Mouse (Mus musculus): ENCODE data around the gene Wls.
A peak's percentile ranks its signal among the peaks of the same experiment; 100 is the strongest.

The Wls gene

DNA sequence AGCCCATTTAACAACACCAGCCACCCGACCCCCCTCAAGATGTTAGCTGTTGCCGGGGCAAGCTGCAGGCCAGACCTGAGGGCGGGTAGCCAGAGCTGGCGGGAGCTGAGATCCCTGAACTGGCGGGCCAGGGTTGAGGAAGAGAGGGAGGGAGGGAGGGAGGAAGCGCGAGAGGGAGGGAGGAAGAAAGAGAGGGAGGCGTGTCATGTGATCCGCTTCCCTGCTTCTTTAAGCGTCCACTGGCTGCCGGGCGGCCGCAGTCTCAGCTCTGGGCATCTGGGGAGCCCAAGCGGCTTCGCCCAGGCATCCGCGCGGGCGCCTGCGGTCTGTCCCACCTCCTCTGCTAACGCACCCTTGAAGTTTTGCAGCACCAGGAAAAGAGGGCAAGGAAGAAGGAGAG is at the start of gene Wls:
Gene Wls, plus strand, starts transcription at position 192 of the 400 bp plus-strand sequence.
- DNase-seq (ENCODE audit: low spot score), result peak; percentile 29

DNA sequence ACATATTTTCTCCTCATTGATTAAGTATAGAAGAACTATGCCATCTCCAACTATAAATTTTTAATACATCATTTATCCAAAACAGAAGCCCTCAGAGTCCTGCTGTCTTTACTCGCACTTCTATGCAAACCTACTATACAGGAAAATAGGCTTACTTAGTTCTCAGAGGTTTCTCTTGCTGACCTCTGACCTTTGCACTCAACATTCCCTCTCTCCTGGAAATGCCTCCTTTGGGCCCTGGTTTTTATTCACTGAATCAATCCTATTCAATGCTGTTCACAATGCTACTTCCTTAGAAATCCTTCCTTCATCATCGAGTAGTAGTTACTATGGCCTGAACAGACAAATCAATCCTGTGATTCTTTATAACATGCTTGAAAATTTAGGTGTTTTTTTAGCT is 49.7 kb upstream of the Wls start:
- DNase-seq (ENCODE audit: low spot score), result no peak

DNA sequence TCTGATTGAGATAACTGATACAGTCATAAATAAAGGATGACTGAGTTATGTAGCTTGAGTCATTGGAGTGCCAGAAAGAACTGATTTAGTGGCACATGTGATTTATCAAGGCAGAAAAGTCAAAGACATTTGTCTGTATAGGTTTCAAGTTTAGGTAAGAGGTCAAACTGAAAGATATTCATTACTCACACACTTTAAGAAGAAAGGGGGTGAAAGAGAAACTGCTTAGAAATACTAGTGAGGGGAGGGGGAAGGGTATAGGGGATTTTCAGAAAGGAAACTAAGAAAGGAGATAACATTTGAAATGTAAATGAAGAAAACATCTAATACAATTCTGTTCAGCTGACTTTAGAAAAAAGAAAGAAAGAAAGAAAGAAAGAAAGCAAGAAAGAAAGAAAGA is 7.9 kb upstream of the Wls start:
- DNase-seq (ENCODE audit: low spot score), result no peak

DNA sequence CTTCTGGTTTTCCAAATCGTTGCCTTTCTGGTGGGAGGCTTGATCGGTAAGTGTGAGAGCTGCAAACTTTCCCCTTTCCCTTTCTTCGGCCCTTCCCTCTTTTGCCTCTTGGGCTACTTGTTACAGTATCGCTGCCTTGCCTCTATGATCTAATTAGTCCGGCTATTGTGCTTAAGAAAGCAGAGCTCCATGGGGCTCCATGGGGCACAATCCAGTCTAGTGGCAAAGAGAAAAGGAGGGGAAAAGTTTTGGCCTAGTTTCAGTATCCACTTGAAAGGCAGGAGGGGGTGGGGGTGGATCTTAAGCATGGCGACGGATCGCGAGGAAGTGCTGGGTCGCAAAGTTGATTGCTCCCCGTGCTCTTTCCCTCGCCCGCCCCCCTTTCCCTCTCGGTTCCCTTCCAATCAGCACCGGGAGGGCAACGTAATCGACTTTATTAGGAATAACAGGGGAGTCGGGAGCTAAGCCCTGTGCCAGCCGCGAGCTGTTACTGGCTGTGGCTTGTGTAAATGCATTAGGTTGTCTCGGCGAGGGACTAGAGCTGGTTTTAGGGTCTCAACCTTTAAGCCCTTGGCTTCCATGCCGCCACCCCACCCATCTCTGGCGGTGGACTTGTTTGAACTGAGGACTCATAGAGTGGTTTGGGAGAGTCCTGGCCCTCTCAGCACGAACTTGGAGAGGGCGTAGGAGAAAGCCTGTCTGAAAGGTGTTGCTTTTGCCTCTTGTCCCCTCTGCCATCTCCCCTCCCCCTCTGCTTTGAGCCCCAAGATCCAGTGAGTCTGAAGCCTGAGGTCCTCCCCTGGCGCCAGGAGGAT is 737 bp downstream of the Wls start:
- DNase-seq (ENCODE audit: low spot score), result peak; percentile 11

DNA sequence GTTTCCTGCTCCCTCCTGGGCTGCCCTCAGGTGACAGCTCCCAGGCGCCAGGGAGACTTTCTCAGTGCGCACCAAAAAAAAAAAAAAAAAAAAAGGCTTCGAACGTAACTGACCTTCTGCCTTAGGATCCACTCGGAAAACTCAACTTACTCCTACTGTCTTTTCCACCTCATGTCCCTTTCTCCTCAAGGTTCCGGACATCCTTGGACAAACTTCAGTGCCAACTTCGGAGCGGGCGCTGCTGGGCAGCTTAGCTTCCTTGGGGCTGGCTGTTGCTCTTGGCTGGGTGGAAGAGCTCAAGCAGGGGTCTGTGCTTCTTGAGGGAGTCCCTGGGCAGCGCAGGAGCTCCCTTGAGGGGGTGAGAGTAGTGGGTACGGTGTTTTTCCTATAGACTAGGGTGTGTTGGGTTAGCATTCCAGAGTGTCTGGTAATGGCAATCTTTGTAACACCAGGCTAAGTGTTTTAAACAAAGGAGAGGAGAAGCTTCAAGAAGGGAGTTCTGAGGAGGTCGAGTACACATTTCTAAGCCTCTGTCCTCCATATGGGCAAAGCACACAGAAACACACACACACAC is 1.4 kb downstream of the Wls start:
- peak; percentile 9 for DNase-seq (ENCODE audit: low spot score)

DNA sequence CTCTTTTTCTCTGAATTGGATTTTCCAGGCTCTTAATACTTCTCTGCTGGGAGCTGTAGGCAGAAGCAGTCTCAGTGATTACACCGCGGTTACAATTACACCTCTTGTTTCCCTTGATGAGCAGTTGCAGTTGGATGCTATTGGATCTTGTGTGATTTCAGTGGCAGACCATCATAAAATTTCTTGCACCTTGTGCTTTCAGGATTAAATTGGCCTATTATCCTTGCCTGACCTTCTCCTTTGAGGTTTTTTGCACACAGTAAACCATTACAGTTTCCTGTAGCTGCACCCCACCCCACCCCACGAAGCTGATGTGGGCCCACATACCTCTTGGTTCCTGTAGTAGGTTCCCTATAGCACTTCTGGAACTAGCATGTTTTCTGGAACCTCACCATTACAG is 2.0 kb downstream of the Wls start:
- no peak for DNase-seq (ENCODE audit: low spot score)

DNA sequence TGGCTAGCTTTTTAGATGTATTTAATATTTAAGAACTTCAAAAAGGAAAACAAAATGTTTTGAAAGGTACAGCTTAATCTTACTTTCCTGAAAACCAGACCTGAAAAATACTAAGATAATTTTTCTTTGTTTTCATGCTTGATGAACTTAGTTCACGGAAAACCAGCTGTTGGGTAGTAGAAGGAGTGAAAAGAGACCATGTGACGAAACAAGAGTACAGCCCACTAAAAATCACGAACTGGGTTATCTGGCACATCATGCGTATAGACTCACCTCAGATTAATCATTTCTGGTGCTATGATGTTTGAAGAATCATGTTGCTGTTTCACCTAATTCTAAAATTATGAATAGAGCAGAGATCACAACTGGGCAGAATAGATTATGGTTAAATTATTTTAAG is 3.7 kb downstream of the Wls start:
- DNase-seq (ENCODE audit: low spot score), result no peak

DNA sequence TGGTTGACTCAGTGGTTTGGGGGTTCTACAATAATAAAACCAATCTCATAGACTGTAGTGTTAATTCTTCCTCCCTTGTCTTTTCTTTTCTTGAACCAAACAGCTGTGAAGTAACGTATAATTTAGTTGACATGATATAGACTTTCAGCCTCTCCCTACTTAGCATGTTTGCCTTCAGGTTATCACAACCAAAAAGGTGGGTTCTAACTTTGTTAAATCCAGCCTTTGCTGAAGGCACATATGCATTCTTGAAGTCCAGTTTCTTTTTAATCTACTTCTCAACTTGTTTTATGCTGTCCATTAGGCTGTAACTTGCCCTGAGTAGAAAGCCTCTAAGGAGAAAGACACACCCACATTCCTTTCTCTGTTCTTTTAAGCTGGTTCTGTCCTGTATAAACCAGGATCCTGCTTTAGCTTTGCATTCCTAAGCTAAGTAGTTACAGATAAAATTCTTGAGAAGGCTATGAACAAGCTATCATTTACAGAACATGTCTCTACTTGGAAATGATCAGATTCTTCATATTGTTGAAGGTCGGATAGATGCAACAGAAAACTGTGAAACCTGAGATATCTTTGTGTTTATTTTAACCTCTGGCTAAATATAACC is 8.0 kb downstream of the Wls start:
- no peak for DNase-seq (ENCODE audit: low spot score)

DNA sequence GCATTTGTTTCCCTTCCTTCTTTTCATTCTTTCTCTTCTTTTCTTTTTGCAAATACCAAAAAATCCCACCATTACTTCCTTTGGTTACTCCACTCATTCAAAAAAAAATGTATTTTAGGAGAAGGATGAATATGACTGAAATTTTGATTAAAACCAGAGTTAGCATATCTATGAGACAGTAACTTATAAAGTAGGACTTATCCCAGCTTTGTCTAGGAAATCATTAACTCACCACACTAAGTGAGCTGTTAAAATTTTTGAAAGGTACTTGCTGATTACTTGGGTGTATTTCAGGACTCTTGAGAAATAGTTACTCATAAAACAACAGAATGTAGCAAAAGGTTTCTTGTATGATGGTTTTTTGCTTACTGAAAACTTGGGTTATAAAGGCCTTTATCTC is 8.7 kb downstream of the Wls start:
- DNase-seq (ENCODE audit: low spot score), result no peak

DNA sequence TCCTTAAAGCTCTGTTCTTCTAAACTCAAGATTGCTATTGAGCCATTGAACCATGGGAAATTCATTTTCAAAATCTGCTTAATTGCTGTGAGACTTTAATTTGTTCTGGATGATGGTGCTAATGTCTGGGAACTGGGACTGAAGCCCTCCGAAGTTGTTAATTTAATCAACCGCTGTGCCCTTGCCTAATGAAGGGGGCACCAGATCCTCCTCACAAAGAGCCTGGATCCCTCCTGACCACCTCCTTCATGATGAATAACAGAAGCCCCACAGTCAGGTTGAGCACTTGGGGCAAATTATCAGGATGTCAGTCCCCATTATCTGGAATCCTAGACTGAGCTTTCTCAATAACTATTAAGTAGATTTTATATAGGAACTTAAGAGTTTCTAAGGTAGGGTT is 12.0 kb downstream of the Wls start:
- DNase-seq (ENCODE audit: low spot score), result no peak

DNA sequence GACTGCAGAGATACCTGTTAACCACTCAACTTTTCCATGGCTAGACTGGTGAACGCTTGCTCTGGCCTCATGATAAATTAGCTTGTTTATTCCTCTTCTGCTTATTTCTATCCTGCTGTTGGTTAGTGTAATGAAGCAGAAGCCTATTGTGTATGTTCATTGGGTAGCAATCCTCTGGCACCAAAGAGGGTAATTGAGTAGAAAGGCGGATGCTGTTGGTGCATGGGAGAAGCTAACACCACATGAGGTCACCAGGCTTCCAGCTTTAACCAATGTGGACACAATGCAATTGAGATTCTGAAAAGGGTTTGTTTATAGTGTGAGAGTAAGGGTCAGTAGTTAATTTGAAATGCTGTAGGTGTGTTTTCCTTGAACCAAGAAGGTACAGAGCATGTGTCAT is 12.5 kb downstream of the Wls start:
- DNase-seq (ENCODE audit: low spot score), result no peak

DNA sequence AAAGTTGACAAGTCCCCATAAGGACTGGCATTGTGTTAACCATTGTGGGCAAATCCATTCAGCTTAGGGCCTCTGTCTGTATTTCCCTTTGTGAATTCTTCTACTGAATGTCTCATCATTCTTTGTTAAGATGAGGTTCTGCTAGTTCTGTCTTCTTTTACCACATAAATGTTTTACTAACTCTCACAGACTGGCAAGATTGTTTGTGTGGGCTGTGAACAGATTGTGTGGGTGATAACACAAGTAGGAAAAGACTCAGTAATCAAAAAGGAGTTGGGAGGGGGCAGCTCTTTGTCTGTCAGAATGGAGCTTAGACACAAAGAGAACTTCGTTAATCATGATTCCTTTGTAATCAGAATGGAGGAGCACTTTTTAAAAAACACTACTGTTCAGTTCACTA is 17.6 kb downstream of the Wls start:
- no peak for DNase-seq (ENCODE audit: low spot score)

DNA sequence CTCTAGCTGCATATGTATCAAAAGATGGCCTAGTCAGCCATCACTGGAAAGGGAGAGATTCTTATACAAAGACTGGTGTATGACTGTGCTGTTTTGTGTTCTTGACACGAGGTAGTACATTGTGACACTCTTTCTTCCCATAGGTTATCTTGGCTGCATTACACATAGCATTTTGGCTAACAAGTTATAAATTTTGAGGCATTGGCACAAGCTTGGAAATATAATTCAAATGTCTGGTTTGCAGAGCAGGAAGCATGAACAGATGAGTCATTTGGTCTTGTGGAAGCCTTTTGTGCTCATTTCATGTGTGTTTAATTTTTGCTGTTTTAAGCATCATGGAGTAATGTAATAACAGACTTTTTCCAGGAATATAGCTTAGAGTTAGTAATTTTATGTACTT is 26.2 kb downstream of the Wls start:
- DNase-seq (ENCODE audit: low spot score), result no peak

DNA sequence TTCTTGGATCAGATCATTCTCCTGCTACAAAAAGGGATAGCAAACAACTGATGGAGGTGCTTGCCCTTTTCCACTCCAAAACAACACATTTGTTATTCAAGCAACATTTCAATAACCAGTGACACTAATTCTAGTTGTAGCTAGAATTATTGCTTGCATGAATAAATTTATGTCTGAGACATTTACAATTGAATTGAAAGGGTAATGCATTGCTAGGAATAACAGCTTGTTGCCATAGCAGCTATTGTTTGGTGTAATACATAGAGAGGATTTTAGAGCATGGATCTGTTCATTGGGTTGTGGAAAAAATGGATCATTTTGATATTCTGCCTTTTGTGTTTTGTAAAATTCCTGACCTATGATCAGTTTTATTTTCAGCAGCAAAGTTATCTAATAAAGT is 39.5 kb downstream of the Wls start:
- DNase-seq (ENCODE audit: low spot score), result no peak

DNA sequence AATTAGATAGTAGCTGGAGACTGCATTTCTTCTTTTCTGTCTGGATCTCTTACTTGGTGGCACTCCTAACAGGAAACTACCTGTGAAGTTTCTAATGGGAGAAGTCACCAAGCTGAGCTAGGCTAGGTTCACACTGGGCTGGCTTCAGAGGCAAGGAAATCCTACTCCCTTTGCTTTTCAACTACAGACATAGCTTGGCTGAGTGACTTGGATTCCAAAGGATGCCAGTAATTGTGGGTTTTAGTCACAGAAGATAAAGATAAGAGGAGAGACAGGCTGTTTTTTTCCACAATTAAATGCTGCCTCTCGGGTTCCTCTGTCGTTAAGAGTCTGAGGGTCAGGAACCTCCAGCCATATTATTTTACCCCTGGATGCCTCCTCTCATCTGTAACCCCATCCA is 43.9 kb downstream of the Wls start:
- no peak for DNase-seq (ENCODE audit: low spot score)

DNA sequence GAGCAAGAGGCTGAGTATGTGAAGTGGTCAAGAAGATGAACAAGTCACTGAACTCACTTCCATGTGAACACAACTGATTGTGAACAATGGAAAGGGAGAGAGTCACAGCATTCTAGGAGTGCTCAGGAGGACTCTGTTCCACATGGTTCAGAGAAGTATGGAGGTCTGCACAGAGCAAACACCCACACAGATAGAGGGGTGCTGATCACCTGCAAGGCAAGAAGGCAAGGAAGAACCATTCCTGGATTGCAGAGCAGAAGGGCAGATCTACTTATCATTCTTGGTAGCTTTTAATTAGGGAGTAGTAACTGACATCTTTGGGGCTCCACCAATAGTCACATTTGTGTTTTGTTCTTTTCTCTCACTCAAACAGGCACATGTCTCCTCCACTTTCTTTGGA is 45.3 kb downstream of the Wls start:
- no peak for DNase-seq (ENCODE audit: low spot score)

DNA sequence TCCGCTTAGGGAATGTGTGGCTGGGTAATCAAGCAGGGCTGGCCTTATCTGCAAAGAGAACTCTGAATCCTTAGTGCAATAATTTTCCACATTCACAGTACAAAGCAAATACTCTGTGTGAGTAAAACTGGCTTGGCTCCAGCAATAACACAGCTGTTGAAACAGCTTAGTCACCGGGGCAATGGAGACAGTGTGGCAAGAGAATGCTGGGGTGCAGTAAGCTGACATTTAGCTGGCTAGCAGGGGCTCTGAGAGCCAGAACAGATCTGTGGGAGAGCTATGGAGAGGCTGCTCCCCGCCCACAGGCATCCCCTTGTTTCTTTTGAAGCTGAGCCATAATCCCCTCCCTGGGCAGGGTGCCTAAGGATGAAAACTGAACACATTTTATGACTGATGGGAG is 45.8 kb downstream of the Wls start:
- DNase-seq (ENCODE audit: low spot score), result peak; percentile 35

DNA sequence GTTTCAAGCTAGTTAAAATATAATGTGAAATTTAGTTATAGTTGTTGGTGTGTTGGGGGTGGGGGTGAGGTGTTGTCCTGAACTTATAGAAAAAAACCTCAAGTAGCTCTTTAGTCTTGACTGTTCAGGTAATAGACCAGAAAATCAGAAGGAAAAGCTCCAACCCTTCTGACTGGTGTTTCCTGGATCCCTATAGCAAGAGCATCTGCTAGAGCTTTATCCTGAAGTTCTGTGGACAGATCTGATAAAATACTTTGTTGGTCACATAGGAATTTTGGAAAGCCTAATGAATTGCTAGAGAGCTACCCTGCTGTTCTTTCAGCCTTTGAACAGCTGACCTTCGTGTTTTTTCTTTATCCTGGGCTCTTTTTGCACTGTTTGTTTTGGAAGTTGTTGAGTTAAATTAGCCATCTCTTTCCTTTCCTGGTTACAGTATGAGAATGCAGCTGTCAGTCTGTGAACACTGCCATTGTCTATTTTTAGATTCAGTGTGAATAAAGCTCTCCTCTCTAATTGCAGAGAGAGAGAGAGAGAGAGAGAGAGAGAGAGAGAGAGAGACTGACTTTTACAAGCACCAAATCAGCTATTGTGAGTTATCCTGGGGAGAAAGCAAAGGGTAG is 46.4 kb downstream of the Wls start:
- DNase-seq (ENCODE audit: low spot score), result no peak

DNA sequence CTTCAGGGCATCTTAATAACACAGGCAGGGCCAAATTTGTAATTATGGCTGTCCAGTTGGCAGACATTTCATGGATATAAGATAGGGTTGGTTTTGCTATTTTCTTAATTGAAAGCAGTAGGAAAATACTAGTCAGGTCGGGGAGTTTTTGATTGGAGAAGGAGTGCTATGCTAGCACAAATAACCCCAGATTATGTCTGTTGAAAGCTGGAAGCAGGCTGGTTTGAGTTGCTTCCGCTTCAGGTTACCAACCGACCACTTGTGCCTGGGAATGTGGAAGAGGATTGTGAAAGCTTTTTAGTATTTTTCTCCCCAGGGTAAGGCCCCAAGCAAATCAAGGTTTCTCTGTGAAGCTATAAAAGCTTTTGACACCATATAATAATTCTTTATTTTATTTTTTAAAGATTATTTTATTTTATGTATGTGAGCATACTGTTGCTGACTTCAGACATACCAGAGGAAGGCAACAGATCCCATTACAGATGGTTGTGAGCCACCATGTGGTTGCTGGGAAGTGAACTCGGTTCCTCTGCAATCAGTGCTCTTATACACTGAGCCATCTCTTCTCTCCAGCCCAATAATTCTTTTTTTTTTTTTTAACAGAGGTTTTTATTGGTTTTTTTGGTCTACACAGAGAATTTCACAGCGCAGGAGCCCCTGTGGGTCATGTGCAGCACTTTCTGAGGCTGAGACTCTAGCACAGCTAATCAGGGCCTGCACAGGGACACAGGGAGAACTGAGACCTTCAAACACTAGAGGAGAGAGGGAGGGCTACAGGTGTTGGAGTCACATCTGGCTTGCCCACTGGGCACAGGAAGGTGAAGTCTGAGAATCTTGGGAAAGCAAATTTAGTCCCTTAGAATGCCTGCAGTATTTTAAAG is 50.9 kb downstream of the Wls start:
- no peak for DNase-seq (ENCODE audit: low spot score)

DNA sequence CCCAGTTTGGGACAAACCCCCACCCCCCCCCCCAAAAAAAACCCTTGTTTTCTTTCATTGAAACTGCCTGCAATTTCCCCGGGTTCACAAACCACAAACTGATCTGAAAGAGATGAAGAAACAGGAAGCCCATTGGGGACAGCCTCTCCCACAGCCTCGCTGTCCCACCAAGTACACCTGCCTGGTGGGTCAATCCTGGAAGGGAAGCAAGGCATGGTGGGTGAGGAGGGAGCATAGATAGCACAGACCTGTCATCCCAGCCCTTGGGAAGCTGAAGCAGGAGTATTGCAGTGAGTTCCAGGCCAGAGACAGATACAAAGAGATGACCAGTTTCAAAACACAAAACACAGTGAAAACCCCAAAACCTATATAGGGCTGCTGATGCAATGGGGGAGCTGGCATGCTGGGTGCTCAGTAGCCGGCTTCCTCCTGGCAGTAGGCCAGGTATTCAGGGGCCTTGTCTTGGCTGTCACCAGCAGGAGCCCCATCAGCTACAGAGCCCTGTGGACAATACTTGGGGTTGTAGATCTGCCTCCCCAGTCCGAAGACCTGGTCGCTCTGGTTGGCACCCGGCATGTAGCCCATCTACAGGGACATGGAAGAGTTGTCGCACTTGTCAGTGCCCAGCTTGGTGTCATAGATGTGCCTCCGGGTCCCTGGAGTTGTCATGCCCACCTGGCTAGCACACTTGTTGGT is 51.7 kb downstream of the Wls start:
- DNase-seq (ENCODE audit: low spot score), result no peak

DNA sequence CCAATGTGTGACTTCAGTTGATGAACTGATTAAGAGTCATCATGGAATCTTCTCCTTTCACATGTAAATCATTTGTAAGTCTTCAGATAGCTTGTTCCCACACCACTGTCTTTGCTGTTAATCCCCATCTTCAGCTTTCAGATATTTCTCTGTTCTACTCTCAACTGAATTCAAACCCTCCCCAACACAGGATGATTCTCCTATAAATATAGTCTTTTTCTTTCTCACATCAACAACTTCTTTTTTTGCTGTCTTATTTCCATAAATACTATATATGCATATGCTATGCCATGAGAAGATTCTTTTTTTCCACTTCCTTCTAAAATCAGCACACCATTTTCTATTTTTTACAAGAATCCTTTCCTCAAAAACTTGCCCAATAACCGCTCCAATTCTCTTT is 67.9 kb downstream of the Wls start:
- DNase-seq (ENCODE audit: low spot score), result no peak
